Mouse (Mus musculus) ES-Bruce4 (cell line): ENCODE measurements around the gene Lbhd2.

Experiments used
- CTCF ChIP-seq: IDR thresholded peaks from one replicate; pipeline ENCODE4 v1.8.1; 2011; ENCODE audit warnings: low read depth, low read length
- EP300 ChIP-seq: IDR thresholded peaks from 2 replicates; pipeline ENCODE4 v1.6.1; 2011; ENCODE audit warnings: low read depth, low read length; ENCODE audit not compliant: insufficient read depth
- POLR2A ChIP-seq: IDR thresholded peaks from one replicate; pipeline ENCODE4 v1.8.1; 2011; ENCODE audit warnings: low read length; ENCODE audit not compliant: insufficient read depth

DNA sequence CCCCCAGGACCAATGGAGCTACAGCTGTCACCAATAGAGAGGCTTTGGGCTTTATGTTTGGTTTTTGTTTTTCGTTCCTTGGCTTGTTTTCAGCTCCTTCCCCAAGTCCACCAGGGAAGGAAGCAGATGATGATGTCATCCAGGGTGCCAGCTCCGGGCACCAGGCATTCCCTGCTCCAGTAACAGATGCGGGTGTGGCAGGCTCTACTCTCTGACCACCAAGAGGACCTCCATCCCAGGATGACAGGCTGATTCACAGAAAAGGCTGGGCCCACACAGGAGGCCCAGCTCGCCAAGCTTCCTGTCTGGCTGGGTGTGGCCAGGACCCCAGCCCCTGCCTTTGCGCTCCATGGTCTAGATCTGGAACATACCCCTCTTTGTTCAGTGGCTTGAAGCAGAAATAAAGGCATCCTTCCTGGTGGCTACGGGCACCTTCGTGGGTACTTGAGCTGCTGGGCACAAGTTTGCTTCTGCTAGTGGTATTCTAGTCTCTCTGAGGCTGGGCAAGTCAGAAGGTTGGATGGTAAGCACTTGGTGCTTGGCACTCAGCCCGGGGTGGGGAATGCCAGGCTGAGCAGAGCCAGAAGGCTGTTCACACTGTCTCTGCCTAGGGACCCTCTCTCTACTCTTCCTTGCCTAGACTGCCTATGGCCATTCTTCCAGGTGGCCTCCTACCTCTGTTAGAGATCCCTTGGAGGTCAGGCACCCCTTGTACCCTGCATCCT lies 5.2 kb downstream of the Lbhd2 start:
- TF ChIP-seq CTCF, result no peak
- TF ChIP-seq POLR2A, result no peak
- TF ChIP-seq EP300, result no peak
